Mouse (Mus musculus): Measurements from ENCODE around the gene Fdxacb1.

The Fdxacb1 gene

GRCm38 (mm10) chr9:50768107-50769002 is at the start of gene Fdxacb1:
Gene Fdxacb1, plus strand, starts transcription at chr9:50768236.
- in situ Hi-C loops (cut with MboI, MseI), result loop anchor here (5.0 to 10.0 kb wide), 2 partner anchors 71 to 1714 kb away; partner anchors contain the start of gene Zw10

- in situ Hi-C loops (cut with MboI, MseI), result no loop called here
Measured at GRCm38 (mm10) chr9:50718878-50719277, 49.2 kb upstream of the Fdxacb1 start.

GRCm38 (mm10) chr9:50721061-50721460 is 47.0 kb upstream of the Fdxacb1 start:
- in situ Hi-C loops (cut with MboI, MseI), result no loop called here

- in situ Hi-C loops (cut with MboI, MseI), result no loop called here
Measured at GRCm38 (mm10) chr9:50722451-50722911, 45.6 kb upstream of the Fdxacb1 start.

GRCm38 (mm10) chr9:50723406-50723805 is 44.6 kb upstream of the Fdxacb1 start:
- in situ Hi-C loops (cut with MboI, MseI), result no loop called here

GRCm38 (mm10) chr9:50724147-50724546 is 43.9 kb upstream of the Fdxacb1 start:
- in situ Hi-C loops (cut with MboI, MseI), result no loop called here

GRCm38 (mm10) chr9:50724661-50725330 is 43.2 kb upstream of the Fdxacb1 start:
- in situ Hi-C loops (cut with MboI, MseI), result no loop called here

- in situ Hi-C loops (cut with MboI, MseI), result no loop called here
Measured at GRCm38 (mm10) chr9:50725921-50726590, 42.0 kb upstream of the Fdxacb1 start.

- in situ Hi-C loops (cut with MboI, MseI), result no loop called here
Measured at GRCm38 (mm10) chr9:50727171-50727924, 40.7 kb upstream of the Fdxacb1 start.

- in situ Hi-C loops (cut with MboI, MseI), result no loop called here
Measured at GRCm38 (mm10) chr9:50727925-50728651, 39.9 kb upstream of the Fdxacb1 start.

GRCm38 (mm10) chr9:50729600-50729999 is 38.4 kb upstream of the Fdxacb1 start:
- in situ Hi-C loops (cut with MboI, MseI), result no loop called here

GRCm38 (mm10) chr9:50732560-50732959 is 35.5 kb upstream of the Fdxacb1 start:
- in situ Hi-C loops (cut with MboI, MseI), result no loop called here

GRCm38 (mm10) chr9:50734989-50735388 is 33.0 kb upstream of the Fdxacb1 start:
- in situ Hi-C loops (cut with MboI, MseI), result loop anchor here (5.0 kb wide), 1 partner anchor 38 kb away; no protein-coding TSS in a partner anchor

GRCm38 (mm10) chr9:50738914-50739870 is 28.8 kb upstream of the Fdxacb1 start, which contains the start of gene Dixdc1:
Gene Dixdc1, minus strand, starts transcription at chr9:50739517.
- in situ Hi-C loops (cut with MboI, MseI), result loop anchor here (5.0 kb wide), 1 partner anchor 42 kb away; no protein-coding TSS in a partner anchor

GRCm38 (mm10) chr9:50740867-50741784 is 26.9 kb upstream of the Fdxacb1 start:
- in situ Hi-C loops (cut with MboI, MseI), result no loop called here

- in situ Hi-C loops (cut with MboI, MseI), result no loop called here
Measured at GRCm38 (mm10) chr9:50742261-50742660, 25.8 kb upstream of the Fdxacb1 start.

GRCm38 (mm10) chr9:50742744-50743143 is 25.3 kb upstream of the Fdxacb1 start:
- in situ Hi-C loops (cut with MboI, MseI), result no loop called here

- in situ Hi-C loops (cut with MboI, MseI), result no loop called here
Measured at GRCm38 (mm10) chr9:50745806-50746205, 22.2 kb upstream of the Fdxacb1 start.

All from regulatory T cell (primary cell).